Mouse (Mus musculus) embryonic facial prominence, embryonic 15.5 days (tissue): ENCODE results near the gene Rapgef5. TPM values are rescaled to one million over a fixed set of nuclear protein-coding genes. Genes with fewer than 3 reads are reported as not detected.

Experiments used
- ATAC-seq: fragments of 200-750 bp; cut with Nextera tagmentation; 2 replicates; pipeline ENCODE4 v1.8.0; 2017; ENCODE audit warnings: low read depth, moderate TSS enrichment; ENCODE audit not compliant: insufficient number of reproducible peaks, low FRiP score, low TSS enrichment
- H3K27ac ChIP-seq: fragments of 300-500 bp; sonication (generic); replicated peaks from 2 replicates; pipeline ENCODE4 v1.5.1; 2015; ENCODE audit warnings: mild to moderate bottlenecking, inconsistent platforms
- H3K27me3 ChIP-seq: fragments of 300-500 bp; sonication (generic); 2 replicates; pipeline ENCODE4 v1.6.1; 2015; ENCODE audit warnings: inconsistent platforms
- H3K36me3 ChIP-seq: fragments of 300-500 bp; sonication (generic); 2 replicates; pipeline ENCODE4 v1.6.1; 2015; ENCODE audit warnings: mild to moderate bottlenecking, inconsistent platforms
- H3K4me1 ChIP-seq: fragments of 300-500 bp; sonication (generic); 2 replicates; pipeline ENCODE4 v1.6.1; 2015; ENCODE audit warnings: inconsistent platforms
- H3K4me2 ChIP-seq: fragments of 300-500 bp; sonication (generic); replicated peaks from 2 replicates; pipeline ENCODE4 v1.6.1; 2015; ENCODE audit warnings: mild to moderate bottlenecking, inconsistent platforms
- H3K4me3 ChIP-seq: fragments of 300-500 bp; sonication (generic); replicated peaks from 2 replicates; pipeline ENCODE4 v1.5.1; 2015; ENCODE audit warnings: mild to moderate bottlenecking, inconsistent platforms
- H3K9ac ChIP-seq: fragments of 300-500 bp; sonication (generic); 2 replicates; pipeline ENCODE4 v1.6.1; 2015; ENCODE audit warnings: inconsistent platforms
- H3K9me3 ChIP-seq: fragments of 300-500 bp; sonication (generic); replicated peaks from 2 replicates; pipeline ENCODE4 v1.6.1; 2016; ENCODE audit warnings: inconsistent platforms
- WGBS: fragments of 180-500 bp; shearing (Covaris S2); methylation state at CpG from one replicate; pipeline ENCODE4 v1.1.7; 2015; 5-methylcytosine and 5-hydroxymethylcytosine counted together
- polyA plus RNA-seq: library from polyadenylated mRNA; unstranded; fragments of >200 nt; fragmentation: Nextera tagmentation; extraction: Ambion mirVana; gene quantifications from 2 replicates; pipeline ENCODE4 v1.2.1, GENCODE M21; 2015

Rapgef5 gene
- polyA plus RNA-seq, 1 experiment from 2014 or later: 8.6 TPM

GRCm38 (mm10) chr12:117533176-117534086 lies 17.2 kb downstream of the Rapgef5 start:
- peak; percentile 84 for ATAC-seq
- H3K4me2 ChIP-seq: peak overlapping the region; percentile 90
- peak overlapping the region; percentile 64 for H3K4me3 ChIP-seq
- H3K9ac ChIP-seq: peak overlapping the region; percentile 35; the same call in 1 of the 2 replicates
- H3K4me1 ChIP-seq: peaks cover 7% of the 10 kb centered on the region
- peaks cover 32% of the 10 kb centered on the region for H3K27me3 ChIP-seq
- no peaks in the 10 kb centered on the region for H3K9me3 ChIP-seq
- H3K27ac ChIP-seq: peak overlapping the region; percentile 72
- no peaks in the 10 kb centered on the region for H3K36me3 ChIP-seq
- 4% methylated on average over 55 of the region's 64 CpGs for WGBS

GRCm38 (mm10) chr12:117534087-117534751 lies 17.9 kb downstream of the Rapgef5 start:
- Histone ChIP-seq H3K36me3 (no peaks in the 10 kb centered on the region), H3K4me3 (peak overlapping the region; percentile 64), H3K9me3 (no peaks in the 10 kb centered on the region), H3K27ac (peak overlapping the region; percentile 72), H3K27me3 (peaks cover 32% of the 10 kb centered on the region), H3K4me2 (peak overlapping the region; percentile 90), H3K9ac (peak overlapping the region; percentile 35; the same call in 1 of the 2 replicates), H3K4me1 (peaks cover 7% of the 10 kb centered on the region)
- under 1% methylated on average over 66 of the region's 66 CpGs for WGBS
- ATAC-seq: peak; percentile 63

GRCm38 (mm10) chr12:117540352-117540751 lies 24.1 kb downstream of the Rapgef5 start:
- Histone ChIP-seq H3K27me3 (peaks cover 6% of the 10 kb centered on the region), H3K4me1 (no peaks in the 10 kb centered on the region), H3K4me3 (no peak overlapping the region), H3K9me3 (no peaks in the 10 kb centered on the region), H3K36me3 (no peaks in the 10 kb centered on the region), H3K4me2 (no peak overlapping the region), H3K9ac (no peak overlapping the region), H3K27ac (no peak overlapping the region)
- 53% methylated on average over 2 of the region's 2 CpGs for WGBS
- ATAC-seq: no peak

GRCm38 (mm10) chr12:117545277-117545676 lies 29.0 kb downstream of the Rapgef5 start:
- Histone ChIP-seq H3K36me3 (no peaks in the 10 kb centered on the region), H3K4me1 (no peaks in the 10 kb centered on the region), H3K9me3 (no peaks in the 10 kb centered on the region), H3K4me3 (no peak overlapping the region), H3K4me2 (no peak overlapping the region), H3K9ac (no peak overlapping the region), H3K27me3 (no peaks in the 10 kb centered on the region), H3K27ac (no peak overlapping the region)
- no peak for ATAC-seq
- 77% methylated on average over 6 of the region's 6 CpGs for WGBS

GRCm38 (mm10) chr12:117553353-117553752 lies 37.1 kb downstream of the Rapgef5 start:
- no peak for ATAC-seq
- 66% methylated on average over 5 of the region's 5 CpGs for WGBS
- Histone ChIP-seq H3K9me3 (no peaks in the 10 kb centered on the region), H3K36me3 (no peaks in the 10 kb centered on the region), H3K4me2 (no peak overlapping the region), H3K4me3 (no peak overlapping the region), H3K9ac (no peak overlapping the region), H3K27ac (no peak overlapping the region), H3K27me3 (no peaks in the 10 kb centered on the region), H3K4me1 (no peaks in the 10 kb centered on the region)

GRCm38 (mm10) chr12:117554612-117555063 lies 38.4 kb downstream of the Rapgef5 start:
- Histone ChIP-seq H3K36me3 (no peaks in the 10 kb centered on the region), H3K4me3 (no peak overlapping the region), H3K9me3 (no peaks in the 10 kb centered on the region), H3K4me1 (no peaks in the 10 kb centered on the region), H3K27me3 (no peaks in the 10 kb centered on the region), H3K27ac (no peak overlapping the region), H3K4me2 (no peak overlapping the region), H3K9ac (no peak overlapping the region)
- ATAC-seq: no peak
- WGBS: 86% methylated on average over 1 of the region's 1 CpGs

- WGBS: 81% methylated on average over 11 of the region's 11 CpGs
- Histone ChIP-seq H3K4me2 (no peak overlapping the region), H3K9me3 (no peaks in the 10 kb centered on the region), H3K4me3 (no peak overlapping the region), H3K4me1 (no peaks in the 10 kb centered on the region), H3K27me3 (no peaks in the 10 kb centered on the region), H3K9ac (no peak overlapping the region), H3K36me3 (no peaks in the 10 kb centered on the region), H3K27ac (no peak overlapping the region)
- no peak for ATAC-seq
Observed at GRCm38 (mm10) chr12:117560450-117560849, 44.2 kb downstream of the Rapgef5 start.

- Histone ChIP-seq H3K4me1 (no peaks in the 10 kb centered on the region), H3K9me3 (no peaks in the 10 kb centered on the region), H3K4me3 (no peak overlapping the region), H3K27ac (no peak overlapping the region), H3K4me2 (no peak overlapping the region), H3K36me3 (no peaks in the 10 kb centered on the region), H3K9ac (no peak overlapping the region), H3K27me3 (no peaks in the 10 kb centered on the region)
- WGBS: 75% methylated on average over 6 of the region's 6 CpGs
- no peak for ATAC-seq
Observed at GRCm38 (mm10) chr12:117561411-117562059, 45.3 kb downstream of the Rapgef5 start.

GRCm38 (mm10) chr12:117562085-117562484 lies 45.8 kb downstream of the Rapgef5 start:
- H3K27ac ChIP-seq: no peak overlapping the region
- H3K36me3 ChIP-seq: no peaks in the 10 kb centered on the region
- no peaks in the 10 kb centered on the region for H3K4me1 ChIP-seq
- no peak overlapping the region for H3K9ac ChIP-seq
- no peak for ATAC-seq
- WGBS: 98% methylated on average over 3 of the region's 3 CpGs
- no peaks in the 10 kb centered on the region for H3K9me3 ChIP-seq
- no peak overlapping the region for H3K4me2 ChIP-seq
- no peaks in the 10 kb centered on the region for H3K27me3 ChIP-seq
- no peak overlapping the region for H3K4me3 ChIP-seq

GRCm38 (mm10) chr12:117563859-117564258 lies 47.6 kb downstream of the Rapgef5 start:
- H3K4me3 ChIP-seq: no peak overlapping the region
- H3K4me2 ChIP-seq: no peak overlapping the region
- no peaks in the 10 kb centered on the region for H3K27me3 ChIP-seq
- H3K9me3 ChIP-seq: no peaks in the 10 kb centered on the region
- 68% methylated on average over 6 of the region's 6 CpGs for WGBS
- no peak overlapping the region for H3K27ac ChIP-seq
- H3K9ac ChIP-seq: no peak overlapping the region
- no peak for ATAC-seq
- no peaks in the 10 kb centered on the region for H3K36me3 ChIP-seq
- H3K4me1 ChIP-seq: no peaks in the 10 kb centered on the region

- Histone ChIP-seq H3K36me3 (no peaks in the 10 kb centered on the region), H3K27me3 (no peaks in the 10 kb centered on the region), H3K9me3 (no peaks in the 10 kb centered on the region), H3K4me3 (no peak overlapping the region), H3K27ac (no peak overlapping the region), H3K4me2 (no peak overlapping the region), H3K9ac (no peak overlapping the region), H3K4me1 (no peaks in the 10 kb centered on the region)
- 82% methylated on average over 4 of the region's 4 CpGs for WGBS
- no peak for ATAC-seq
Observed at GRCm38 (mm10) chr12:117566298-117566697, 50.0 kb downstream of the Rapgef5 start.
